Mouse (Mus musculus) liver, embryonic 14.5 days (tissue): ENCODE results near the gene Unc5a. TPM values are rescaled to one million over a fixed set of nuclear protein-coding genes. Genes with fewer than 3 reads are reported as not detected.

Experiments
- ATAC-seq: fragments of 200-750 bp; cut with Nextera tagmentation; 2 replicates; pipeline ENCODE4 v1.8.0; 2017; ENCODE audit warnings: moderate number of reproducible peaks, mild to moderate bottlenecking, moderate library complexity; ENCODE audit not compliant: insufficient read depth
- DNase-seq, 3 experiments: peaks; one replicate each; pipeline ENCODE4 v3.0.0-alpha.2; 2012 to 2013; ENCODE audit warnings: low read depth in 3 of 3, low spot score in 3 of 3
- H3K27ac ChIP-seq: fragments of 300-500 bp; sonication (generic); 2 replicates; pipeline ENCODE4 v1.5.1; 2014; ENCODE audit warnings: moderate library complexity, mild to moderate bottlenecking, control low read depth, inconsistent platforms
- H3K27me3 ChIP-seq: fragments of 300-500 bp; sonication (generic); 2 replicates; pipeline ENCODE4 v1.6.1; 2014; ENCODE audit warnings: mild to moderate bottlenecking, low read length, moderate library complexity; ENCODE audit not compliant: control insufficient read depth, insufficient read depth
- H3K36me3 ChIP-seq: fragments of 300-500 bp; sonication (generic); replicated peaks from 2 replicates; pipeline ENCODE4 v1.6.1; 2014; ENCODE audit warnings: low read depth; ENCODE audit not compliant: control insufficient read depth, insufficient read depth
- H3K4me1 ChIP-seq, 2 experiments: fragments of 200-500 bp in 1 of 2; fragments of 300-500 bp in 1 of 2; sonication (generic) in 1 of 2; replicated peaks; 2 replicates each; pipeline ENCODE4 v1.6.1; 2012 to 2014; ENCODE audit warnings: antibody characterized with exemption in 1 of 2, inconsistent platforms in 1 of 2, low read length in 1 of 2; ENCODE audit not compliant: control insufficient read depth in 2 of 2, insufficient read depth in 2 of 2
- H3K4me2 ChIP-seq: fragments of 300-500 bp; sonication (generic); 2 replicates; pipeline ENCODE4 v1.6.1; 2014; ENCODE audit warnings: low read depth, mild to moderate bottlenecking, control low read depth, moderate library complexity
- H3K4me3 ChIP-seq, 2 experiments: fragments of 200-500 bp in 1 of 2; fragments of 300-500 bp in 1 of 2; sonication (generic) in 1 of 2; 2 replicates each; pipeline ENCODE4 v1.5.1; 2012 to 2014; ENCODE audit warnings: low read depth in 2 of 2, low read length in 2 of 2, mild to moderate bottlenecking in 2 of 2, control low read depth in 1 of 2, inconsistent platforms in 1 of 2, moderate library complexity in 1 of 2; ENCODE audit not compliant: insufficient read depth in 1 of 2
- H3K9ac ChIP-seq: fragments of 300-500 bp; sonication (generic); replicated peaks from 2 replicates; pipeline ENCODE4 v1.6.1; 2014; ENCODE audit warnings: mild to moderate bottlenecking, control low read depth, moderate library complexity
- H3K9me3 ChIP-seq: fragments of 300-500 bp; sonication (generic); 2 replicates; pipeline ENCODE4 v1.6.1; 2016; ENCODE audit warnings: low read length, mixed read lengths; ENCODE audit not compliant: control insufficient read depth
- CTCF ChIP-seq: IDR thresholded peaks from 2 replicates; pipeline ENCODE4 v1.5.1; 2016; ENCODE audit warnings: antibody characterized with exemption, low read depth, control low read depth
- EP300 ChIP-seq: IDR thresholded peaks from 2 replicates; pipeline ENCODE4 v1.6.1; 2016; ENCODE audit warnings: antibody characterized with exemption, low read depth
- WGBS: fragments of 180-500 bp; shearing (Covaris S2); extraction: QIAGEN DNeasy Blood & Tissue Kit; methylation state at CpG from one replicate; pipeline ENCODE4 v1.1.7; 2014; ENCODE audit not compliant: insufficient replicate concordance; 5-methylcytosine and 5-hydroxymethylcytosine counted together
- polyA plus RNA-seq, 2 experiments: library from polyadenylated mRNA; depleted of rRNA in 1 of 2; stranded (reverse) in 1 of 2; unstranded in 1 of 2; fragments of >200 nt; fragmentation: Nextera tagmentation in 1 of 2; extraction: Ambion mirVana in 1 of 2; gene quantifications; 2 replicates each; pipeline versions ENCODE4 v1.2.1 to v1.2.3; 2012 to 2014

Unc5a gene
- polyA plus RNA-seq, 2 experiments: 0.37 to 0.43 TPM

DNA sequence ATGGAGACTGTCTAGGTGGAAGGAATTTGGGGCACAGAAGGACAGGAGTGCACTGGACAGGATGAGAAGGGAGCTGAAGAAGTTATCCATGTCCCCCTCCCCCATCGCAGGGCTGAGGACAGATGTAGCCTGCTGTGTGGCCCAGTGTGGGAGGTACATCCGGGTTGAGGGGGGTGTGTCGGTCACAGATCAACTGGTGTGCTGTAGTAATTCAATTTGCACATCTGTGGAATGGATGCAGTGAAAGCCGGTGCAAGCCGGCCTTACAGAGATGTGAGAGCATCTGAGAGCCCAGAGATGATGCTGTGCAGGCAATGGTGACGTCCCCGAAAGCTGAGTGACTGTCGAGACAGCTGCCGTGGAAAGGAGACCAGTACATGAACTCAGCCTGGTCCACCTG lies 20.3 kb downstream of the Unc5a start:
- H3K9me3 ChIP-seq: no peaks in the 10 kb centered on the region
- no peaks in the 10 kb centered on the region for H3K4me1 ChIP-seq
- no peak overlapping the region for H3K4me3 ChIP-seq
- no peak for ATAC-seq
- no peak for TF ChIP-seq CTCF
- no peak for TF ChIP-seq EP300
- WGBS: 52% methylated on average over 9 of the region's 9 CpGs
- no peak for DNase-seq
- no peaks in the 10 kb centered on the region for H3K27me3 ChIP-seq
- no peak overlapping the region for H3K27ac ChIP-seq
- no peak overlapping the region for H3K4me2 ChIP-seq
- H3K36me3 ChIP-seq: no peaks in the 10 kb centered on the region
- no peak overlapping the region for H3K9ac ChIP-seq

- Histone ChIP-seq H3K9me3 (no peaks in the 10 kb centered on the region), H3K36me3 (no peaks in the 10 kb centered on the region), H3K4me2 (no peak overlapping the region), H3K27me3 (no peaks in the 10 kb centered on the region), H3K27ac (no peak overlapping the region), H3K4me1 (no peaks in the 10 kb centered on the region), H3K9ac (no peak overlapping the region), H3K4me3 (no peak overlapping the region)
- ATAC-seq (no peak), DNase-seq (no peak)
- 30% methylated on average over 14 of the region's 14 CpGs for WGBS
- TF ChIP-seq CTCF: no peak
- no peak for TF ChIP-seq EP300
Observed at GRCm38 (mm10) chr13:54970521-54971247, 21.5 kb downstream of the Unc5a start.

- Histone ChIP-seq H3K4me2 (no peak overlapping the region), H3K36me3 (no peaks in the 10 kb centered on the region), H3K4me1 (no peaks in the 10 kb centered on the region), H3K9me3 (no peaks in the 10 kb centered on the region), H3K27ac (no peak overlapping the region), H3K9ac (no peak overlapping the region), H3K27me3 (no peaks in the 10 kb centered on the region), H3K4me3 (no peak overlapping the region)
- TF ChIP-seq EP300 (no peak), CTCF (no peak)
- ATAC-seq (no peak), DNase-seq (no peak)
- WGBS: 42% methylated on average over 3 of the region's 3 CpGs
Observed at GRCm38 (mm10) chr13:54975546-54975945, 26.3 kb downstream of the Unc5a start.

- H3K36me3 ChIP-seq: no peaks in the 10 kb centered on the region
- WGBS: 51% methylated on average over 8 of the region's 8 CpGs
Observed at GRCm38 (mm10) chr13:54978804-54979203, 29.6 kb downstream of the Unc5a start.

GRCm38 (mm10) chr13:54980957-54981356 lies 31.7 kb downstream of the Unc5a start:
- ATAC-seq (no peak), DNase-seq (no peak)
- no peaks in the 10 kb centered on the region for H3K9me3 ChIP-seq
- H3K9ac ChIP-seq: no peak overlapping the region
- H3K27ac ChIP-seq: no peak overlapping the region
- TF ChIP-seq CTCF (no peak), EP300 (no peak)
- 70% methylated on average over 12 of the region's 12 CpGs for WGBS
- H3K27me3 ChIP-seq: no peaks in the 10 kb centered on the region
- H3K4me3 ChIP-seq: no peak overlapping the region
- no peak overlapping the region for H3K4me2 ChIP-seq
- H3K36me3 ChIP-seq: no peaks in the 10 kb centered on the region
- H3K4me1 ChIP-seq: no peaks in the 10 kb centered on the region

More at GRCm38 (mm10) chr13:54978804-54979203, 29.6 kb downstream of the Unc5a start:
- no peak for ATAC-seq
- Histone ChIP-seq H3K4me2 (no peak overlapping the region), H3K4me1 (no peaks in the 10 kb centered on the region), H3K9ac (no peak overlapping the region), H3K27me3 (no peaks in the 10 kb centered on the region), H3K27ac (no peak overlapping the region), H3K4me3 (no peak overlapping the region), H3K9me3 (no peaks in the 10 kb centered on the region)
- no peak for TF ChIP-seq CTCF
- TF ChIP-seq EP300: no peak
- no peak for DNase-seq
